Mouse (Mus musculus): Measurements from ENCODE around the gene Thsd7b. TPM values are rescaled to one million over a fixed set of nuclear protein-coding genes. Genes with fewer than 3 reads are reported as not detected.
"Not testable (repeated sequence)": the region's sequence is repeated elsewhere in the genome, so short reads cannot be mapped to it uniquely, and the experiment has no call there.

Gene Thsd7b
- polyA plus RNA-seq, 1 experiment from 2014 or later, result 14.1 TPM

DNA sequence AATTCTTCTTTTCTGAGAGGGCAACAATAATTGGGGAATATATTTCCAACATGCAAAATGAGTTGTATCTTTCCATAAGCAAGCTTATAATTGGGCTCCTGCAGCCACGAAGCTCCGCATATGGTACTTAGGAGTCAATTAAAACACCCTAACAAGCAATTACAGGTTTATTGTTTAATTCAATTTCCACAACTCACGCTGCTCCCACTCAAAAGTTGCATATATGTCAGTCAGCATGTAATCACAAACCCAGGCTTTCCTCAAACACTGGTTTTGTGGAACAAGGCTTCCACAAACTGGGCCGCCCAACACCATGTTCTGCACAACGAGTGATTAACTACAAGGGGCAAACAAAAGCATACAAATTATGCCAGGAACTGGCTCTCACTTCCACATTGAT lies 625.0 kb downstream of the Thsd7b start:
- no peak overlapping the region for H3K27ac ChIP-seq
- no peak overlapping the region for H3K4me2 ChIP-seq (replicated peaks)
- WGBS, result 81% methylated on average over 5 of the region's 5 CpGs
- H3K9me3 ChIP-seq, result no peaks in the 10 kb centered on the region
- no peaks in the 10 kb centered on the region for H3K4me1 ChIP-seq
- H3K36me3 ChIP-seq, result no peaks in the 10 kb centered on the region
- H3K4me3 ChIP-seq, result no peak overlapping the region
- no peaks in the 10 kb centered on the region for H3K27me3 ChIP-seq
- H3K9ac ChIP-seq, result no peak overlapping the region
- ATAC-seq (ENCODE audit: insufficient number of reproducible peaks, insufficient read depth, low FRiP score, low TSS enrichment), result no peak

DNA sequence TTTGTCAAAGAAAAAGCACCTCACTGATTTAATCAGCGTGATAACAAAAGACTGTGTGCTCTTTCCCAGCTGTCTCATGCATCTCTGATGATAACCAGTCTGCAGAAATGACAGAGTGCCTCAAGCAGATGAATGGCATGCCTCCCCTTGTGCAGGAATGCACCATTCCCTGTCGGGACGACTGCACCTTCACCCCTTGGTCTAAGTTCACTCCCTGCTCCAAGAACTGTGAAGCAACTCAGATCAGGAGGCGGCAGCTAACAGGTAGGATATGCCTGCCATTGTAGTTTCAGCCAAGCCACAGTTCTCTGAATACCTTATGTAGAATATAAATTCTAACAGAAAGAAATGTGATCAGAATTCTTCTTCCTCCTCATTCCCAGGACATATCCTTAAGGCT lies 642.4 kb downstream of the Thsd7b start:
- 47% methylated on average over 4 of the region's 4 CpGs for WGBS
- ATAC-seq (ENCODE audit: insufficient number of reproducible peaks, insufficient read depth, low FRiP score, low TSS enrichment), result no peak
- no peak overlapping the region for H3K4me3 ChIP-seq
- H3K9ac ChIP-seq, result no peak overlapping the region
- no peaks in the 10 kb centered on the region for H3K4me1 ChIP-seq
- no peak overlapping the region for H3K27ac ChIP-seq
- no peaks in the 10 kb centered on the region for H3K9me3 ChIP-seq
- no peaks in the 10 kb centered on the region for H3K36me3 ChIP-seq
- no peaks in the 10 kb centered on the region for H3K27me3 ChIP-seq
- no peak overlapping the region for H3K4me2 ChIP-seq (replicated peaks)

DNA sequence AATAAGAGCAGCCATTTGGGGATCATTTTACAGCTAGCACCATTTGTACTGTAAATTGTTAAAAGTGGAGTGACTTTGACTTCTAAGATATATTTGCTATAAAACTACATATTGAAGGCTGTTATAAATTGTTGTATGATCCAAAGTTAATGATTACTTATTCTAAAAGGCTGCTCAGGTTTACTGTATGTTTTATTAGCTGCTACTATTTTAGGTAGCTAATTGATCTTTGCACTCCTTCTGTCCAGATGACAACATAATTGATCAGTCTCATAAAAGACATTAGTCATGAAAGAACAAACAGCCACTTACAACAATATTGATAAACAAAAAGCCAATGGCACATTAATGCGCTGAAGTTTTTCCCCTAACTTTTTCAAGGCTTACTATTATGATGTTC lies 644.5 kb downstream of the Thsd7b start:
- Histone ChIP-seq H3K9ac (no peak overlapping the region), H3K4me2 (replicated peaks) (no peak overlapping the region), H3K4me1 (no peaks in the 10 kb centered on the region), H3K36me3 (no peaks in the 10 kb centered on the region), H3K27me3 (no peaks in the 10 kb centered on the region), H3K4me3 (no peak overlapping the region), H3K9me3 (no peaks in the 10 kb centered on the region), H3K27ac (no peak overlapping the region)
- WGBS, result 94% methylated on average over 1 of the region's 1 CpGs
- no peak for ATAC-seq (ENCODE audit: insufficient number of reproducible peaks, insufficient read depth, low FRiP score, low TSS enrichment)

DNA sequence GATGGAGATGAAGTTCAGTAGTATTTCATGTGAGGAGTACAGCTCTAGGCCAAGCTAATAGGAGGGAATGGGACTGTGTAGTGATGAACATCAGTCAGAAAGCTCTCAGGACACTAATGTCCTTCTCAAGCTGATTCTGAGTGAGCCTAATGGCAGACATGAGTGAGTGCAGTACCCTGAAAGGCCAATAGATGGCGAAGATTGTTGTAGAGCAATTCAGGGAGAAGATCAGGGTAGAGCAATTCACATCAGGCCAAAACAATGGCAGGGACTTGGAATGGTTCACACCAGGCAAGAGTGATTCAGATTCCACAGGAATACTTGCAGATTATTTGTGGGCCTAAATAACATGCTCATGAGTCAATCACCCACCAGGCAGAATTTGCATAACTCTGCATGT lies 646.3 kb downstream of the Thsd7b start:
- Histone ChIP-seq H3K27ac (no peak overlapping the region), H3K4me2 (replicated peaks) (no peak overlapping the region), H3K9ac (no peak overlapping the region), H3K36me3 (no peaks in the 10 kb centered on the region), H3K4me3 (no peak overlapping the region), H3K4me1 (no peaks in the 10 kb centered on the region), H3K27me3 (no peaks in the 10 kb centered on the region), H3K9me3 (no peaks in the 10 kb centered on the region)
- 67% methylated on average over 1 of the region's 1 CpGs for WGBS
- no peak for ATAC-seq (ENCODE audit: insufficient number of reproducible peaks, insufficient read depth, low FRiP score, low TSS enrichment)

DNA sequence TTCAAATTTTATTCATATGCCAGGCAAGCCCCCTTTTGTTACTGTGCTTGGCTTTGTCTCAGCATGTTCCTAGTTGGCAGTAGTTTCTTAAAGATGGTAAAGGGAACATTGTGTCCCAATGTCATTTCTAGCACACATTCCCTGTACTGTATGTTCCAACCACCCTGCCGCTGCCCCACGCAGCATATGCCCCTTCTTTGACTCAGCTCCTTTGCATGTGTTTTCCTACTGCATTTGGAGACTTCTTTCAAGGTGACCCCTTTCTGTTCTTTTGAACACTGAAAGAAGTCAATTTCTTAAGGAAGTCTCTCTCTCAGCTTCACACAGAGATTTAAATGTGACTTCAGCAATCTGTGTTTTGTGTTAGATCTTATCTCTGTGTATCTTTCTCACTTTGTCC lies 657.9 kb downstream of the Thsd7b start:
- Histone ChIP-seq H3K4me1 (no peaks in the 10 kb centered on the region), H3K27ac (no peak overlapping the region), H3K9ac (no peak overlapping the region), H3K9me3 (no peaks in the 10 kb centered on the region), H3K4me3 (no peak overlapping the region), H3K27me3 (no peaks in the 10 kb centered on the region), H3K36me3 (no peaks in the 10 kb centered on the region), H3K4me2 (replicated peaks) (no peak overlapping the region)
- 91% methylated on average over 2 of the region's 2 CpGs for WGBS
- no peak for ATAC-seq (ENCODE audit: insufficient number of reproducible peaks, insufficient read depth, low FRiP score, low TSS enrichment)

DNA sequence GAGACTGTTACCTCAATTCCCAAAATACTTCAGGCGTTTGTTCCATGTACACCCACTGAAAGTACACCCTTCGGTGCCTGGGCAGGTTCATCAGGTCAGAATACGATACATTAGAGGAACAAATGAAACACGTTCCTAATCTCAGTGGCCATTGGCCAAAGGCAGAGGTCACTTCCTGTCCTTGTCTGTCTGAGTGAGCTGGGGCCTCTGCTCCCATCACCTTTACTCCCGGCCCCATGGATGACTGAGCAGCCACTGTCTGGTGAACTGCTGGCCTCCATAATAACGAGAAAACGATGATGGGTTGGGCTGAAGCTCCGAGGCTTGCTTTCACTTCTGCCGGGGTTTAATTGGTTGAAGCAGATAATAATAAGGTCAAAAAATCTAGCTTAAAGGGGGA lies 670.0 kb downstream of the Thsd7b start:
- Histone ChIP-seq H3K9me3 (no peaks in the 10 kb centered on the region), H3K27ac (no peak overlapping the region), H3K27me3 (no peaks in the 10 kb centered on the region), H3K36me3 (no peaks in the 10 kb centered on the region), H3K4me1 (no peaks in the 10 kb centered on the region), H3K9ac (no peak overlapping the region), H3K4me3 (no peak overlapping the region), H3K4me2 (replicated peaks) (no peak overlapping the region)
- no peak for ATAC-seq (ENCODE audit: insufficient number of reproducible peaks, insufficient read depth, low FRiP score, low TSS enrichment)
- WGBS, result 42% methylated on average over 9 of the region's 9 CpGs

DNA sequence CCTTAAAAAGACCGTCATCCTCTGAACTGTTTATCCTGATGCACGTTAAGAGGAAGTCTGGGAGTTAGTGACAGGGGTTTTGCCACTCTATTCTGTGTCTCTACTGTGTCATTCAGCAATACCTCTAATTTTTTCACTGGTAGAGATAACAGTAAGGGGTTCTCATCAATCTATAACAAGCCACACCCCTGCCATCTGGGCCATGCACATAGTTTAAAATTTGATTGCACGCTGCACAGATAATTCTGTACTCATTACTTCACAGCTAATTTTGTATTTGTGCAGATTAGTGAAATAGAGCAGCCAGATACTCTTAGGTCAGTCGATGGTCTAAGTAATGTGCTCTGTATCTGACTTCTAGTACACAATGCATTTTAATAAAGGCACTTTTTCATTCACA lies 673.9 kb downstream of the Thsd7b start:
- 59% methylated on average over 4 of the region's 4 CpGs for WGBS
- Histone ChIP-seq H3K4me3 (no peak overlapping the region), H3K9me3 (no peaks in the 10 kb centered on the region), H3K4me2 (replicated peaks) (no peak overlapping the region), H3K9ac (no peak overlapping the region), H3K27ac (no peak overlapping the region), H3K27me3 (no peaks in the 10 kb centered on the region), H3K36me3 (no peaks in the 10 kb centered on the region), H3K4me1 (no peaks in the 10 kb centered on the region)
- no peak for ATAC-seq (ENCODE audit: insufficient number of reproducible peaks, insufficient read depth, low FRiP score, low TSS enrichment)

DNA sequence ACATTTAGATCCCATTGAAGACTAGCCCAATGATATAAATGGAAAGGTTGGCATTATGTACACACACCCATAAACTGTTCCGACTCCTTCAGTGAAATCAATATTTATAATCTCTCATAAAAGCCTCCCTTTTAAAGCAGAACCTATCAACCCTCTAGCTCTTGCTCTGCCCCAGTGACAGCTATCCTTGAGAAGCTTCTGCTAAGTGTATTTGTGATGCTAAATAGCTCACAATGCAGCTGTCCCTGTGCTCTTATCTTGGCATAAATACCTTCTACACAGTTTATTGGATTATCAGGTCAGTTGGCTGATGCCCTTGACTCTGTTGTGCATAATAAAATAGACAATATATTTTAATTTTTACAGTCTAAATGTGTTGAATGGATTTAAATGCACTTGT lies 682.4 kb downstream of the Thsd7b start:
- H3K9me3 ChIP-seq, result no peaks in the 10 kb centered on the region
- no peaks in the 10 kb centered on the region for H3K36me3 ChIP-seq
- no peak for ATAC-seq (ENCODE audit: insufficient number of reproducible peaks, insufficient read depth, low FRiP score, low TSS enrichment)
- no peak overlapping the region for H3K4me2 ChIP-seq (replicated peaks)
- H3K9ac ChIP-seq, result no peak overlapping the region
- no peak overlapping the region for H3K4me3 ChIP-seq
- WGBS, result 76% methylated on average over 1 of the region's 1 CpGs
- no peaks in the 10 kb centered on the region for H3K27me3 ChIP-seq
- H3K4me1 ChIP-seq, result no peaks in the 10 kb centered on the region
- no peak overlapping the region for H3K27ac ChIP-seq

DNA sequence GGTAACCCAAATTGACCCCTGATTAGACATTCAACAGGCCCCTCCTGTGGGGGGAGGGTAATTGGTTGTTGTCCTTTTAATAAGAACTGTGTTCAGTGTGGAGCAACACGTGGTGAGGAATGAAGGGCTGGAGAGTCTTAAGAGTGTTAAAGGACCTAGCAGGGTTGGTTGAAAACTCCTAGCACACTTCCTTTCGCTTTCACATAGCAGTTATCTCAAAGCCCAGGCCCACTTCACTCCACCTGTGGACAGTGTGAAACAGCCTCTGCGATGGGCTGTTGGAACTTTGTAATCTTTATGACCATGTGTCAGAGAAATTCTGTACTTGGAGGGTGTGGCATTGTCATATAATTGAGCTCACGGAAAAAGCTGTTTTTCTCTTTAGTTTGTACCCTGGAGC lies 683.5 kb downstream of the Thsd7b start:
- no peak overlapping the region for H3K9ac ChIP-seq
- no peak overlapping the region for H3K27ac ChIP-seq
- H3K4me2 ChIP-seq (replicated peaks), result no peak overlapping the region
- no peaks in the 10 kb centered on the region for H3K27me3 ChIP-seq
- H3K9me3 ChIP-seq, result no peaks in the 10 kb centered on the region
- no peaks in the 10 kb centered on the region for H3K4me1 ChIP-seq
- no peak overlapping the region for H3K4me3 ChIP-seq
- no peaks in the 10 kb centered on the region for H3K36me3 ChIP-seq
- ATAC-seq (ENCODE audit: insufficient number of reproducible peaks, insufficient read depth, low FRiP score, low TSS enrichment), result no peak
- WGBS, result 53% methylated on average over 4 of the region's 4 CpGs

DNA sequence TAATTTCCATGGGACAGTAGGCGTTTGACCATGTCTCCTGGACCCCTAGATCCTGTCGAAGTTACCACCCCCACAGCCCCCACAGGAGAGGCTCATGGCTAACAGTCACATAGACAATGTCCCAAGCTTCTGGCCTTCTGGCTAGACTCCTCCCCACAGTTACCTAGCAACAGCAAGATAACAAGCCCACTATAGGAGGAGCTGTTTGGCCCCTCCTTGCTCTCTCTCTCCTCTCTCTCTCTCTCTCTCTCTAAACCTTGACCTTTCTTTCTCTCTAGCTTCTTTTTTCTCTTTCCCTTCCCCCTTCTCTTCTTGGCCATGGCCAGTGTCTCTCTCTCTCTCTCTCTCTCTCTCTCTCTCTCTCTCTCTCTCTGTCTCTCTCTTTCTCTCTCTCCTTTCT lies 686.2 kb downstream of the Thsd7b start:
- H3K27ac ChIP-seq, H3K27me3 ChIP-seq: not testable (repeated sequence)
- WGBS, result 56% methylated on average over 2 of the region's 2 CpGs

DNA sequence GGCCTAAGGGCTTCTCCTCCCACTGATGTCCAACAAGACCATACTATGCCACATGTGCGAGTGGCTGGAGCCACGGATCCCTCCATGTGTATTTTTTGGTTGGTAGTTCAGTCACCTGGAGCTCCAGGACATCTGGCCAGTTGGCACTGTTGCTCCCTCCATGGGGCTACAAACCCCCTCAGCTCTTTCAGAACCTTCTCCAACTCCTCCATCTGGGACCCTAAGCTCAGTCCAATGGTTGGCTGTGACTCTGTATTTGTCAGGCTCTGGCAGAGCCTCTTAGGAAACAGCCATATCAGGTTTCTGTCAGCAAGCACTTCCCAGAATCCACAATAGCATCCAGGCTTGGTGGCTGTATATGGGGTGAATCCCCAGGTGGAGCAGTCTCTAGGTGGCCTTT lies 690.1 kb downstream of the Thsd7b start:
- Histone ChIP-seq H3K36me3 (no peaks in the 10 kb centered on the region), H3K4me2 (replicated peaks) (no peak overlapping the region), H3K4me3 (no peak overlapping the region), H3K9me3 (no peaks in the 10 kb centered on the region), H3K27me3 (no peaks in the 10 kb centered on the region), H3K27ac (no peak overlapping the region), H3K4me1 (no peaks in the 10 kb centered on the region), H3K9ac (no peak overlapping the region)
- ATAC-seq (ENCODE audit: insufficient number of reproducible peaks, insufficient read depth, low FRiP score, low TSS enrichment), result no peak
- 83% methylated on average over 2 of the region's 2 CpGs for WGBS

More for the DNA sequence above, 686.2 kb downstream of the Thsd7b start:
- not testable (repeated sequence) for ATAC-seq (ENCODE audit: insufficient number of reproducible peaks, insufficient read depth, low FRiP score, low TSS enrichment); H3K36me3 ChIP-seq; H3K4me1 ChIP-seq; H3K4me2 ChIP-seq (replicated peaks); H3K4me3 ChIP-seq; H3K9me3 ChIP-seq; H3K9ac ChIP-seq

DNA sequence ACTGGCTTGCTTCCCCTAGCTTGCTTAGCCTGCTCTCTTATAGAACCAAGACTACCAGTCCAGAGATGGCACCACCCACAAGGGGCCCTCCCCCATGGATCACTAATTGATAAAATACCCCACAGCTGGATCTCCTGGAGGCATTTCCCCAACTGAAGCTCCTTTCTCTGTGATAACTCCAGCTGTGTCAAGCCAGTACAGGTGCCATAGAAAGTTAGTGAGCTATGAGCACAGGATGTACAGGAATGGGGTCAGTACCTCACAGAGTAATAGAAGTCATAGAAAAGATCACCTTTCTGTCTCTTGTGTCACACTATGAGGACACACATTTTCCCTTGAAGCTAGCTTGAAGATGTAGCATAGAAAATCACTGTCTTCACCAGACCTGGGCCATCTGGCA lies 716.1 kb downstream of the Thsd7b start:
- not testable (repeated sequence) for H3K4me1 ChIP-seq; H3K36me3 ChIP-seq; H3K27me3 ChIP-seq; H3K9me3 ChIP-seq; H3K4me2 ChIP-seq (replicated peaks); H3K4me3 ChIP-seq; H3K9ac ChIP-seq; H3K27ac ChIP-seq; ATAC-seq (ENCODE audit: insufficient number of reproducible peaks, insufficient read depth, low FRiP score, low TSS enrichment)

DNA sequence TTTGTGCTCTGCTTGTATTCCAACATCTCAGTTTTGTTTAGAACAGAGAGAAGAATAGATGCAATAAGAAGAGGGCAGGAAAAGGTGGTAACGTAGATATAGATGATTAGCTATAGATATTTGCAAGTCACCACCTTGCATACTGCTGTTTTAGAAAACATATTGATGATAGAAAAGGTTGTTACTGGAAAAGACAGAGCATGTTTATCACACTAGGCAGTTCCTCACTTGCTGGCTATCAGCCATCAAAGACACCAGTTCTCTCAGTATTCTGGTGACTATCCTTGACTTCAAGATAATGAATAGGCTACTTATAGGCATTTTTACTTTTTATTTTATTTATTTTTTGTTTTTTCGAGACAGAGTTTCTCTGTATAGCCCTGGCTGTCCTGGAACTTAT lies 717.7 kb downstream of the Thsd7b start:
- no peaks in the 10 kb centered on the region for H3K27me3 ChIP-seq
- no peak overlapping the region for H3K4me2 ChIP-seq (replicated peaks)
- no peak for ATAC-seq (ENCODE audit: insufficient number of reproducible peaks, insufficient read depth, low FRiP score, low TSS enrichment)
- H3K4me3 ChIP-seq, result no peak overlapping the region
- WGBS, result 72% methylated on average over 2 of the region's 2 CpGs
- H3K4me1 ChIP-seq, result no peaks in the 10 kb centered on the region
- H3K36me3 ChIP-seq, result no peaks in the 10 kb centered on the region
- H3K9me3 ChIP-seq, result no peaks in the 10 kb centered on the region
- H3K27ac ChIP-seq, result no peak overlapping the region
- H3K9ac ChIP-seq, result no peak overlapping the region
